Mouse (Mus musculus): Measurements from ENCODE around the gene Cd27.

DNA sequence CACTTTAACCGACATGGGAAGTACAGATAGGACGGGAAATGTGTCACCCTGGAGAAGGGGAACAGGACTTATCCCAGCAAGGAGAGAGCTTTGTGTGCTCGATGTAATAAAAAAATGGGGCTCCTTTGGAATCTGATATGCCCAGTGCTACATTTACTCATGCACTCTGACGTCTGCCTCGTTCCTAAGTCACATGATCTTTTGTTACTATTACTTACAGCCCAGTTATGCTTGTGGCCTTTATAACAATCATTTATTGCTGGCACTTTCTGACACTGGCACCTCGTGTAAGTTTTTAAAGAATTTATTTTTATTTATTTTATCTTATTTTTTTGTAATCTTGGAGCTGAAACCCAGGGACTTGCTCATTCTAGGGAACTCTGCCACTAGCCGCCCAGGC, 43.4 kb downstream of the Cd27 start:
- TF ChIP-seq CTCF (IDR thresholded peaks at IDR 0.05; ENCODE audit: borderline replicate concordance, control insufficient read depth, extremely low read depth, insufficient read depth, low read length, poor library complexity) (no peak), POLR2A (IDR thresholded peaks at IDR 0.05; ENCODE audit: control insufficient read depth, extremely low read depth, insufficient read depth, low read length, poor library complexity) (no peak)
